Mouse (Mus musculus) erythroid progenitor cell, adult 5-6 weeks (primary cell): ENCODE measurements around the gene Scap. TPM values are rescaled to one million over a fixed set of nuclear protein-coding genes. Genes with fewer than 3 reads are reported as not detected.

Source experiments
- total RNA-seq, 2 experiments: library from RNA; stranded (forward) in 1 of 2; stranded (reverse) in 1 of 2; fragments of 150-400 nt in 1 of 2; fragments of 186-747, 209-891 nt in 1 of 2; gene quantifications; 2 replicates each; pipeline versions ENCODE4 v1.2.3 to v1.2.4; 2015 to 2017; ENCODE audit warnings: low replicate concordance in 2 of 2

Scap gene
- total RNA-seq, 2 experiments from 2014 or later: 2.8 to 6.3 TPM

Other genes with a start within 250 kb of the Scap start
- gene Smarcc1, start 215.6 kb upstream of the Scap start, total RNA-seq (2015; ENCODE audit: low replicate concordance): 40.7 and 61.6 TPM in 2 replicates
- 49.2 and 71.5 TPM in 2 replicates for gene Smarcc1, start 215.6 kb upstream of the Scap start, total RNA-seq (2017; ENCODE audit: low replicate concordance)
- gene Dhx30, start 215.5 kb upstream of the Scap start, total RNA-seq (2015; ENCODE audit: low replicate concordance): 28.5 and 32.4 TPM in 2 replicates
- 14.8 and 39.3 TPM in 2 replicates for gene Dhx30, start 215.5 kb upstream of the Scap start, total RNA-seq (2017; ENCODE audit: low replicate concordance)
- gene Cspg5, start 89.5 kb upstream of the Scap start, total RNA-seq (2015; ENCODE audit: low replicate concordance): not detected in 2 replicates
- under 0.01 TPM in 1 of 2 replicates, not detected in the other for gene Cspg5, start 89.5 kb upstream of the Scap start, total RNA-seq (2017; ENCODE audit: low replicate concordance)
- 1.1 TPM in 1 of 2 replicates, not detected in the other for gene Elp6, start 28.1 kb upstream of the Scap start, total RNA-seq (2015; ENCODE audit: low replicate concordance)
- 1.8 and 3.9 TPM in 2 replicates for gene Elp6, start 28.1 kb upstream of the Scap start, total RNA-seq (2017; ENCODE audit: low replicate concordance)
- 2.1 and 6.1 TPM in 2 replicates for gene Ptpn23, start 74.9 kb downstream of the Scap start, total RNA-seq (2015; ENCODE audit: low replicate concordance)
- gene Ptpn23, start 74.9 kb downstream of the Scap start, total RNA-seq (2017; ENCODE audit: low replicate concordance): 2.6 and 3.7 TPM in 2 replicates
- gene Ngp, start 86.5 kb downstream of the Scap start, total RNA-seq (2015; ENCODE audit: low replicate concordance): 3,384 and 3,702 TPM in 2 replicates
- 855 and 1,251 TPM in 2 replicates for gene Ngp, start 86.5 kb downstream of the Scap start, total RNA-seq (2017; ENCODE audit: low replicate concordance)
- 2.5 and 5.9 TPM in 2 replicates for gene Klhl18, start 143.4 kb downstream of the Scap start, total RNA-seq (2015; ENCODE audit: low replicate concordance)
- gene Klhl18, start 143.4 kb downstream of the Scap start, total RNA-seq (2017; ENCODE audit: low replicate concordance): 0.68 and 2.6 TPM in 2 replicates
- 0.72 TPM in 1 of 2 replicates, not detected in the other for gene Kif9, start 143.7 kb downstream of the Scap start, total RNA-seq (2015; ENCODE audit: low replicate concordance)
- not detected in 2 replicates for gene Kif9, start 143.7 kb downstream of the Scap start, total RNA-seq (2017; ENCODE audit: low replicate concordance)
- gene Setd2, start 199.3 kb downstream of the Scap start, total RNA-seq (2015; ENCODE audit: low replicate concordance): 157 and 174 TPM in 2 replicates
- 279 and 283 TPM in 2 replicates for gene Setd2, start 199.3 kb downstream of the Scap start, total RNA-seq (2017; ENCODE audit: low replicate concordance)